Mouse (Mus musculus): ENCODE results near the gene Lrrc4.

DNA sequence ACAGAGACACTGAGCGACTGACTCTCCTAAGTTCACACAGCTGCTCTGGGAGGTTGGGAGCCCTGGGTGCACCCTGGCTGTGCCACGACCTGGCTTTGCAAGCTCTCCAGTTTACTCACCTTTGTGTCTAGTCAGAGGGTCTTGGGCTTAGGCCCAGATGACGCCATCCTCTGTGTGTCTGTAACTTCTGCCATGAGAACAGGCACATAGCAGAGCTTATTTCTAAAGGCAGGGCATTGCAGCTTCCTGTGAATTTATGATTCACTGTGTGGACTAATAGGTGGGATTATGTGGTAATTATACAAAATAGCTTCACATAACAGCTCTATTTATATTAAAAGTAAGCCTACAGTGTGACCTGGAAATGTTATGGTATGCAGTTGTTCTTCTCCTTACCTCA lies 168.5 kb downstream of the Lrrc4 start:
- TF ChIP-seq POLR2A (IDR thresholded peaks at IDR 0.05; ENCODE audit: low read depth, low read length) = no peak
- no peak for TF ChIP-seq CTCF (IDR thresholded peaks at IDR 0.05; ENCODE audit: extremely low read depth, insufficient read length, insufficient replicate concordance, low read depth, low read length)

All from small intestine, adult 2 months (tissue).